Mouse (Mus musculus): ENCODE results near the gene Clk3. TPM values are rescaled to one million over a fixed set of nuclear protein-coding genes. Genes with fewer than 3 reads are reported as not detected.

The Clk3 gene
- total RNA-seq (2021) = 10 to 100 TPM; 63.6 to 74.9 TPM
- long read RNA-seq, experiment 1, transcript Clk3-201 (13 exons, 2,496 nt) = major isoform, 40 of 63 reads
- long read RNA-seq, experiment 1, partial matches to known transcripts = 11 of 63 reads
- long read RNA-seq, experiment 1, other reads (novel, unspliced or antisense) = 10 of 63 reads
- long read RNA-seq, experiment 2, transcript Clk3-201 (13 exons, 2,496 nt) = major isoform, 91 of 107 reads
- long read RNA-seq, experiment 2, partial matches to known transcripts = 8 of 107 reads
- long read RNA-seq, experiment 2, other reads (novel, unspliced or antisense) = 5 of 107 reads

DNA sequence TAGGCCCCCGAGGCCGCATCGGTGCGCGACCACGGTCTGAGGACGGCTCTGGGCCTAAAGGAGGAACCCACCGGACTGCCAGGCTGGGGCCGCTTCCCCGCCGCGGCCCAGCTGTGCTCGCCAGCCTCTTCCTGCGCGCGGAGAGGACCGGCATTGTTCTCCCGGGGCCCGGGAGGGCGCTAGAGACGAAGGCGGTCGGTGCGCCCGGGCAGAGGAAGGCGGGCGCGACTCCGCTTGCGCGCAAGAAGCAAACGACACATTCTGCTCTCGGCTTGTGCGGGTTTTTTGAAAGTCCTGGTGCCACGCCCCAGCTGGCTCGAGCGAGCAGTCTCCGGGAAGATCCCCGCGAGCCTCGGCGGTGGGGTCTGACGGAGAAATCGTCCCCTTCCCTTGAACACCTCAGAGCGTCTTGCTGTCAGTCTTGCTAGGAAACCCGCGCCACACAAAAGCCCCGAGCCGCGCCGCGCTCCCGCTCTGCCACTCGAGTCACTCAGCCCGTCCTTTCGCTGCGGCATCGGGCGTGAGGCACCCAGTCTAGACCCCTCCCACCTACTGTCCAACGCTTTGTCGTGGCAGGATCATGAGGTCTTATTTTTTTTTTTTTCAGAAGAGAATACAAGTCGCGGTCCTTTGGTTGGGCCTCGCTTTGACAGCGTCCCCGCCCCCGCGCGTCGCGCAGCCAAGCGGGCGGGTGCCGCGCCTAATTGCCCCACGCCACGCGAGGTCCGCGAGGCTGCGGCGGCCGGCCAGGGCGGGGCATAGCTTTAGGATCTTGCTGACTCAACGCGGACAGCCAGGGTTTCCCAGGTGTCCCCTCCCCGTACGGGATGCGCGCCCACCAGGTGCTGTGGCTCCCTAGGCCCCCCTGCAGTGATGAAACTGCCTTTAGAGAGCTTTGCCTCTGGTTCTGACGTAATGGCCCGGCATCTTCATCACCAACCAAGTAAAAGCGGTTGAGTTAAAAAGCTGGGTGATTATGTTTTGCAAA is at the start of gene Clk3:
TSS of gene Clk3 (minus strand) at position 497 of the 988 bp plus-strand sequence.
- DNase-seq (ENCODE audit: low spot score in 2 of 2) = peak in 1 of 2 experiments; percentile 62

DNA sequence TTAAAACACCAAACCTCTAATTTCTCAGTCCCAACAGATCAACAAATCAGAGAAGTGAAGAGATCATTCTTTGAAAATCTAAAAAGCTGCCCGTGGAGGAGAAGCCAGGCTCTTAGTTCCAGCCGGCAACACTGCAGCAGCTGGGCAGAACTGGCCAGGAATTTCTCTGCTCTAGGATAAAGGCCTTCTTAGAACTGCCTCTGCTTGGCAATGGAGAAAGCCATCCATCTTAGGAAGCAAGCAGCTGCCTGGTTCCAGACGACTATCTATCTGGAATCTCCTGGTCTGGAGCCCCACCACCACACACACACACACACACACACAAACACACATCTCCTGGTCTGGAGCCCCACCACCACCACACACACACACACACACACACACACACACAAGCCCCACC is 49.2 kb upstream of the Clk3 start:
- no peak for DNase-seq (ENCODE audit: low spot score in 2 of 2)

DNA sequence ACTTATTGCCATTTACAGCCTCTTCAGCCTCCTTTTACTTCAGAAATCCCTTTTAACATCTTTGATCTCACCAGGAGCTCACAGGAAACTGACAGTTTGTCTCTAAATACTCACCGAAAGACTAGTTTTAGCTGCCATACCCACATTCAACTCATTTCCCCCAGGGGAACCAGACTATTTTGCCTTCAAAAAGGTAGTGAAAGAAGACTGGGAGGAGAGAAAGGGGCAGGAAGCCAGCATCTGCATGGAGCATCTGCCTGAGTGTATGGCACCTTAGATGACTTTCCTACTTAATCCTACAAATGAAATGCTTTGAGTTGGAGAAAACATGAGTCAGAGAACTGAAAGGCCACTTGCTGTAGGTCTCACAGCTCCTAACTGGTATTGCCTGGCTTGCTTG is 48.4 kb upstream of the Clk3 start:
- DNase-seq (ENCODE audit: low spot score in 2 of 2) = no peak

DNA sequence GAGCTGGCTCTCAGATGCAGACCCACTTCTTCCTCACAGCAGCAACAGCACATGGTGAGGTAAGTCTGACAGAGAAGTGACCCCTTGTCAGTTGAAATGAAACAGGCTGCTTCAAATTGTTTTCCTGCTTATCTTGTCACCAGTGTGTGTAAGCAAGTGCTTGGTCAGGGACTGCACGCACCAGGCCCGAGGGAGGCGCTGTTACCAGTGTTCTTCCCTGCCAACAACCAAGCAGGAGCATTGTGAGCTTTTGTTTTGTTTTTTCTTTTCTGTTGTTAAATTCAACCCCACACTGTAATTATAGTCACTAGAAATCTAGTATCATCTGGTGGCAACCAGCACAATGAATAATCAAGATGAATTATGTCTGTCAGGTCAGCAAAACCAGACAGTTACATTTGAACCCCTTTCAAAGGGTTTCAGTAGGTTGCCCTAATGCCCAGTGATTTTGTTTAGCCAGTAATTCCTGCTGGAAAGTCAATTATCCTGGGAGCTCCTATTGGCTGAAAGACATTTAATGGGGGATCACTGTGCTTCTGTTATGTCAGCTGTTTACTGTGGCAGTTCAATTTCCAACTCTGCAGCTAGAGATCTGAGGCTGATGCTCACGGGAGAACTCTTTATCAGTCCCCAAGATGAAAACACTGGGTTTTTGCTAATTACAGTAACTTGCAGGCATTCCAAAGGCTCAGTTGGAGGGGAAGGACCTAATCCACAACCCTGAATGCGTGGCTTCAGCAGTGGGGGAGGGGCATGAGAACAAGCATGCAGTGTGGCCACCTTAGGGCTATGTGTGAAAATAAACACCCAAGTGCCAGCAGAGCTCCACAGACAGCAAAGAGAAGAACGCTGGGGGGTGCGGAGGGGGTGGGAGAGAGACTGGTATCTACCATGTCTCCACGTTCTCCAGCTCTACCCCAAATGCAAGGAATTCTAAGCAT is 46.4 kb upstream of the Clk3 start:
- DNase-seq (ENCODE audit: low spot score in 2 of 2) = no peak

DNA sequence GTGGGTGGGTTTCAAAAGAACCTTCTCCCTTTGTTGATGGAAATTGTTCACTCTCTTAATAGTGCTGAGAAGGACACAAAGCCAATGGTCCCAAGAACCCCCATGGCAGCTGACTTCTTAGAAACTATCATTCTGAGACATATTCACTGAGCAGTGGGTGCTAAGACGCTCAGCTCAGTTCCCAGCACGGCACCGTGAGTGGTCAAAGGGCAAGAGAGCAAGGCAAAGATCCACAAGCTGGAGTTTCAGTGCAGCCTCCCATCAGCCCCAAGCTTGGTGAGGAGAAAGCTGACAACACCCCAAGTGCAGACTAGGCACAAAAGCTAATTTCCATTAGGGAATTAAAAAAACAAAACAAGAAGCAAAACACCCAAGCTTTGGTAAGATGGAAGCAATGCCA is 45.0 kb upstream of the Clk3 start:
- DNase-seq (ENCODE audit: low spot score in 2 of 2) = no peak

DNA sequence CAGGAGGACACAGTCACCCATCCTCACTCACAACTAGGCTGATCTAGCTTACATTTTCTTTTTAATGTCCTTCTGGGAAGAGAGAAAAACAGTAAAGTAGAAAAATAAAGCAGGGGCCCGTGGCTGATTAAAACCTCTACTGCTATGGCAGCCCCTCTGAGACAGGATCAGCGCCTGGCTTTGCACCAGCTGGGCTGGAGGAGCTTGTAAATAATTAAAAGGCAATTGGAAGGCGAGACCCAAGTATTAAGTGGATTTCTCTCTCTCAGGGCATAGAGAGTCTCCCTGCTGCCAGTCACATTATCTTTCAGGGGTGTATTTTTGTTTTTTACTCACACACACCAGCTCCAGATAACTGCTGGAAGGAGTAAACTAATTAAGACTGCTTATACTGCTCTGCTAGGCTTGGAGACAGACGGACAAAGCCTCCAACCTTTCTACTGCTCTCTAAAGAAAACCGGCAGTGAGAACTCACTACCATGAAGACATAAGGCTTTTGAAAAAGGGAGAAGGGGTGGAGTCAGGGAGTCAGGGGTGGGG is 43.2 kb upstream of the Clk3 start:
- DNase-seq (ENCODE audit: low spot score in 2 of 2) = no peak

DNA sequence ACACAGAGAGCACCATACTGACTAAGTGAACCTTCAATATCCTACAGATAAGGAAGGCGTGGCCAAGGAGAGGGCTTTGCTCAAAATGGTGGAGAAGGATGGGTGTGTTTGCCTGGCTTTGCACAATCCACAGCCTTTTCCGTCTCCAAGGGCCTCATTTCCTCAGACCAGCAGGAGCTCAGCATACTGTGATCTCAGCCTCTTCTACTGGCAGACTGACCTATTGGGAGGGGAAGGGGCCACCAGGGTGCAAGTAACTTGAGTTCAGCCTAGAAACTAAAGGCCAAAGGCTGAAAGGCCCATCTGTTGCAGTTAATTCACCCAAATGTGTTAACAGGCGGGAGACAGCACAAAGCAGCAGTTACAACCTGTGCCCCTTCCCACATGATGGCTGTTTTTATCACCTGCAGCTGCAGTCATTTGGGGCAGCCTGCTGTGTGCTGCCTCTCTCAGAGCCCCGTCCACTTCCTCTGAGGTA is 41.6 kb upstream of the Clk3 start:
- no peak for DNase-seq (ENCODE audit: low spot score in 2 of 2)

DNA sequence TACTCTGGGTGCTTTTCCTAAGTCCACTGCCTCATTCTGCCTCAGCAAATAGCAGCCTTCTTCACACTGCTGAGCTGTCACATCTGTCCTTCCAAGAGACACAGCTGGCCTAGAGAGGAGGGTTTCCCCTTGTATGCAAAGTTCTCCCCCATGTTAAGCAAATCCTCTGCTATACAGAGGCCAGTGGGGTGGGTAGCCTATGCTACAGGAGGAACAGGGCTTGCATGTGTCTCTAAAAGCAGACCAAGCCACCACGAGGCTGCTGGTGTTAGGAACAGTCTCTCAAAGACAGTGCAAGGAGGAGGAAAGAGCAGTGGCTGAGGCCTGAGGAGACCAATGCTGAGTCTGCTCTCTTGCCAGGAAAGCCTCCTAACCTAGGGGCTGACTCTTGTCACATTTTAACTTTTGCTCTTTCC is 40.4 kb upstream of the Clk3 start:
- DNase-seq (ENCODE audit: low spot score in 2 of 2) = no peak

DNA sequence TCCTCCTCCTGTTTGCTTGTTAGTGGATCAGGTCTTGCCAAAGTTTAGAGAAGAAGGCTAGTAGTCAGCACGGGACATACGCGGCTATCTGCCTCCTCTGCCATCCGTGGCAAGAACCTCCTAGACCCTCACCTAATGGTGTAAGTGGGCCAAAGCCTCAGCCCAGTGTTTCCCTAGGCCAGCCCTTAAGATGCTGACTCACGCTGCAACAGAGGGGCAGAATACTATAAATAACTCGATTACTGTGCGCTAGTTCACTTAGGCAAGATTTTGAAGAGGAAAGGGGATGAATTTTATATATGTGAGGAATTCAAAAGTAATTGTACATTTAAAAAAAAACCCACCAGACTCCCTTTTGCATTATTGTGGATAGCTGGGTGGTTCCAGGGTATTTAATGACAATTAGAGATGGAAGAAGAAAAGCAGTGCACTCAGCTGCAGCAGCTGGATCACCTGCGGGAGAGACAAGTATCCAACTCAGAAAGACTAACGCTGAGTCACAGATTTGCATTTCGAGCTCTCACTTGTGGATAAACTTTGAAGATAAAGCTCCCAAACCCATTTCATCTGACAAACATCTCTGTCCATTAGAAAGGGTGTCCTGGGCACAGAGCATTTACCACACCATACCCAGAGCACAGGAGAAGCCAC is 39.6 kb upstream of the Clk3 start:
- no peak for DNase-seq (ENCODE audit: low spot score in 2 of 2)

DNA sequence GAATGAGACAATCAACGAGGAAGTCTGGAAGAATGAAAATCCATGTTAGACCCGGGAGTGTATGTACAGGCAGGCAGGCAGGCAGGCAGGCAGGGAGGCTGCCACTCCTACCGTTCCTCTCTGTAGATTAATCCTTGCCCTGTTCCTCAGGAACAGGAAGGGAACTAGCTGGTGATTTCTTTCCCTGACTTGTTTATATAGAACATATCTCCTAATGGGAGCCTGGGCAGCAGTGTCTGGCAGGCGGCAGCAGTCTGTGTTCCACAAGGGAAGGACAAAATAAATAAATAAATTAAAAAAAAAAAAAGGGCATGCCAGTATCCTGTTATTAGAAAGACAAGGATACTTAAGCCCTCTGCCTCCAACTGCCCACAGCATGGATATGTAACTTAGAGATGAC is 38.2 kb upstream of the Clk3 start:
- no peak for DNase-seq (ENCODE audit: low spot score in 2 of 2)

DNA sequence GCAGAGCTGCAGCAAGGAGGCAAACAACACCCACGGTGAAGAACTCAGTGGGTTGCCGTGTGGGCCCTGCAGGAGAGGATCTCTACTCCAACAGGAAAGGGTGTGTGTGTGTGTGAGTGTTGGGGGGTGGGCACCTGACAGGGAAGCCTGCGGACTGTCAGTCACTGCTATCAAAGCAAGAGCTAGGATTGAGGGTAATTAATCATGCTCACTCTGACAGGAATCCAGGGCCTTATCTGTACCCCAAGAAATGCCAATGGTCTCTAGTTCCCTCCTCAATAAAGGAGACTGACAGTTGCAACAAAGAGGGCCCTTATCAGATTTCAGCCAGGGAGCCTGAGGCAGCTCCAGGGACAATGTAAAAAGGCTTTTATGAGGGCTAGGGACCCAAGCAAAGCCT is 37.4 kb upstream of the Clk3 start:
- DNase-seq (ENCODE audit: low spot score in 2 of 2) = no peak

DNA sequence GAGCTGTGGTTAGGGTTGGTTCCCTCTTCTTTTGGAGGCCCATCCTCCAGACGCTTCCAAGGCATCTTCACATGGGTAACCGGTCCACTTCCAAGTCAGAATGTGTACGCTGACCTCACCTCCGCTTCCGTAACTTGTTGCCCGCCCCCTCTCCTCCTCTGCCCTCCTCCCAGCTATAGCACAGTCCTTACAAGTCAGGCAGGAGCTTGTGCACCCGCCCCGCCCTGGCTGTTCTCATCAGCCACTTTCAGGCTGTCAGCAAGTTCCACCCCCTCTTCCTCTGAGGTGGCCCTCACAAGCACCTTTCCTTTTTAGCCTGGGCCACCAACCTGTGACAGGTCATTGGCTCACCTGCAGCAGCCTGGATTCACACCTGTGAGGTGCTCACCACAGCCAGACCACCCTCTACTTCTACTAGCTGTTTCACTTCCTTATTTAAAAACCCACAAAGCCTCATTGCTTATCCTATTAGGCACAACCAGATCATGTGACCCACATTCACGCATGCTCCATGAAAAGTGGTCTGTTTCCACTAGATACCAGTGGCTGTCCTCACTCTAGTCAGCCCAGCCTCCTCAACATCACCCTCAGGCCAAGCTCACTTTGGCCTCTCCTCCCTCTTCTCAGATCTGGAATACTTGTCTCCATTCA is 34.8 kb upstream of the Clk3 start:
- no peak for DNase-seq (ENCODE audit: low spot score in 2 of 2)

DNA sequence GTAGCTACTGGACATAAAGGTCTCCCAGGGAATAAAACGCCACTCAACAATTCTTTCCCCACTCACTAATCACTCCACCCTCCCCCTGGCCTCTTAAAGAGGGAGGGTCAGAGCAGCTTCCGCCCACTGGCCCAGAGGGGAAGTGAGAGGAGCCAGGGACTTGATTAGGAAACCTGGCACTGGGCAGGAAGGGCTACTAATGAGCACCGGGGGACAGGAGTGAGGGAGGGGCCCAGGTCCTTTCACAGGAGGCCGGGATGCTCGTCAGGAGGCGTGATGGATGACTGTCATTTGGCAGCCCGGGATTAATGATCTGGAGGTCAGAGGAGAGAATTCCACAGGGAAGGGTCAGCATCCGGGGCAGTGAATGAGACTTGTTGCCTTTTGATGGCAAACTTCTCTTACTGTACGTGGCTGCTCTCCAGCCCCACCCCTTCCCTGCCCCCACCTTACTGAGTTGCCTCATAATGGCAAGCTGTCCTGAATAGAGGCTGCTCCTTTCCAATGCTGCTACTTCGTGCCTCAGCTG is 33.1 kb upstream of the Clk3 start:
- no peak for DNase-seq (ENCODE audit: low spot score in 2 of 2)

DNA sequence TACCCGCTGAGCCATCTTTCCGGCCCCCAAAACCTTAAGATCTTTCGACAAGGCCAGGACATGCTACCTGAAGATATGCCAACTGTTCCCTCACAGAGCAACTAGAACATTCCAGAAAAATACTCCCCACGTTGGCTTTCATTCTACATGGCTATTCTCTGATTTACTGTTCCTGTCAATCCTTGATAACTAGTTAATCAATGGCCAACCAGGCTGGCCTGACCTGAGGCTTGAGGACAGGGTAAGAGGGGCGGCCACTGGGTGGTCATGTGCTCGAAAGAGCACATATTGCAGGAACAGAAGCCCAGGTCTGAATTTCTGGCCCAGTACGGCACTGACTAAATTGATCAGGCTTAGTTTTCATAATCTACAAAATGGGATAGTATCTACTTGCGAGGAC is 31.8 kb upstream of the Clk3 start:
- DNase-seq (ENCODE audit: low spot score in 2 of 2) = no peak

DNA sequence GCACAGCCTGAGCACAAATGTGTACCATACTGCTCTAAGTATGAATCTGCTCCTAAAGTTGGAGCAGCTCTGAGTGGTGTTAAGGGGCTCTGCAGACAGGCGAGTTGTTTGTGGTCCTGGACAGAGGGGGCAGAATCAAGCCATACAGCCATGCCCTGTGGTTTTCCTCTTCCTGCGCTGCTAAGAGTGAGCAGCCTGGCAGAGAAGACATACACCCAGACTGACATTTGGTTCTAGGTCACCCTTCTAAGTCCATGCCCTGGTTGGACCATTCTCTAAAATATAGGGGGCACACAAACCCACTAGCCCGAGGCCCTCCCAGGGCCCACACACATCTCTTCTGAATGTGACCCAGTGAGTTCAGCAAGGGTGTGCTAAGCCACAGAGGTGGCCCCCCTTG is 24.1 kb upstream of the Clk3 start:
- no peak for DNase-seq (ENCODE audit: low spot score in 2 of 2)

DNA sequence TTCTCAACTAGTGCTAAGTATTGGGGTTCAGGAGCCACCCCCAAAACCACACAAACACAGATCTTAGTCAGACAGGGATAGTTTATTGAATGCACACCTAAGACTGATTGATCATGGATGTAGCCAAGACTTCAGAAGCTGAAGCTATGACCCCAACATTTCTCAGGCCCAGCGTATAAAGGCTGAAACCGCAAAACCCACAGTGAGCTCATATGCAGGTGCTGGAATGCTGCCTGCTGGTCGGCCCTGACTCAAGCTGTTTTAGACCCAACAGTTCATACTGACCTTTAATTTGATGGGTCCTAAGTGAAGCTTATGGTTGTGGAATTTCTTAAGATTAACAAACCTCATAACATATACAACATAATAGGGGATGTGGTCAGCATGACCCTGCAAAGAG is 17.0 kb upstream of the Clk3 start:
- DNase-seq (ENCODE audit: low spot score in 2 of 2) = no peak

DNA sequence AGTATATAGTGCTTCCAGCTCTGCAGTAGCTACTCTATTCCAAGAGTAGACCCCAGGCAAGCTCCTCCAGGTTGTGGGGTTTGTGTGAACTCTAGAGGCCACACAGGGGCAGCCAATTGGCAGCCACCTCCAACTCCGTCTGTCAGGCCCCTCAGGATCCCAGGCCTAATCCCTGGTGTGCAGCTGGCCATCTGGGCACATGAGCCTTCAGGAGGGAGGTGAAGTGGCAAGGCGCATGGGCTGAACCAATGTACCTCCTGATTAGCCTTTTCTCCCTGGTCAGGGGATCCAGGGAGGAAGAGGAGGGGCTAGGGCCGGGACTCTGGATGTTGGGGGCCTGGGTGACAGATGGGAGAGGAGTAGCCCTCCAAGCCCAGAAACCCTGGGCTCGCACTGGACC is 10.1 kb upstream of the Clk3 start:
- DNase-seq (ENCODE audit: low spot score in 2 of 2) = no peak

DNA sequence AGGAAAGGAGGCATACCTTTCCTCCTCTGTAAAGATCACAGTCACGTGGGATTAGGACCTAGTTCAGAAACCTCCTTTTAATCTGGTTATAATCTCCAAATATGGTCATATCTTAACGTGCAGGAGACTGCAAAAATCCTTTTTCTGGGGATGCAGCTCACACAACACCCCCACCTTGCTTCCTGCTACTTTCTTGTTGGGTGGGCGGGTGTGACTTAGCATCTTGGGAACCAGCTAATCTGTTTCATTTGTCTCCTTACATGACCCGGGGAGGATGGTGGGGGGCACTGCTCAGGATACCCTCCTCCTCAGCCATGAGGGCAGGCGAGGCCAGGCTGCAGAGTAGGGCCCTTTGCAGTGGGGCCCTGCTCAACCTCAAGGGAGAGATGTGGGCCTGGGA is 9.4 kb upstream of the Clk3 start:
- DNase-seq (ENCODE audit: low spot score in 2 of 2) = no peak

DNA sequence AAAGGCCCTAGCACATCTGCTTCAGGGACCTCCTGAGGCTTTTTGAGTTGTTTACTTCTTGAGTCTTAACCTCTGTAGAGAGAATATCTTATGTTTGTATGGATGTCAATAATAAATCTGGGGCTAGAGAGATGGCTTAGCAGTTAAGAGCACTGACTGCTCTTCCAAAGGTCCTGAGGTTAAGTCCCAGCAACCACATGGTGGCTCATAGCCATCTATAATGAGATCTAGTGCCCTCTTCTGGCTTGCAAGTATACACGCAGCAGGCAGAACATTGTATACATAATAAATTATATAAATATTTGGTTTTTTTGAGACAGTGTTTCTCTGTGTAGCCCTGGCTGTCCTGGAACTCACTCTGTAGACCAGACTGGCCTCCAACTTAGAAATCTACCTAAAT is 8.5 kb upstream of the Clk3 start:
- no peak for DNase-seq (ENCODE audit: low spot score in 2 of 2)

DNA sequence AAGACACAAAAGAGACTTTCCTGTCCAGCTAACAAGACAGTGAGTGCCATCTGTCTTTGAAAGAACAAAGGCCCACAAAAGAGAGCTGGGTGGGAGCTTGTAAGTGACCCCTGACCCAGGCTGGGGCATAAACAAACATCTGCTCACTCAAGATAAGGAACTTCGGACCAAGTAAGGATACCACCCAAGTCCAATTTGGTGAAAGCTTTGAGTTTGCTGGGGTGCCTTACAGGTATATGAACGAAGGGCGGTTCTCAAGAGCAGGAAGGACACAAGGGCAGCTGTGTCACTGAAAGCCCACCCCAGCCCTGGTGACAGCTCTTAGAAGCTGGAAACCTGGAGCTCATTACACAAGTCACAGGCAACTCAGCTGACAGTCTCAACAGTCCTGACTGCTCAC is 8.1 kb upstream of the Clk3 start:
- DNase-seq (ENCODE audit: low spot score in 2 of 2) = no peak

Data from adrenal gland, adult 18-20 months (tissue).